Mouse (Mus musculus) splenic B cell, adult 2 months (primary cell): ENCODE measurements around the gene Asb7.

Source experiments
- DNase-seq: peaks from one replicate; pipeline ENCODE4 v3.0.0-alpha.2; 2011; ENCODE audit warnings: low read depth, low spot score
- H3K27me3 ChIP-seq: 2 replicates; pipeline ENCODE4 v1.6.1; 2012; ENCODE audit warnings: mild to moderate bottlenecking, low read length, moderate library complexity, mixed read lengths; ENCODE audit not compliant: control insufficient read depth, poor library complexity, insufficient read depth, severe bottlenecking
- H3K36me3 ChIP-seq: 2 replicates; pipeline ENCODE4 v1.6.1; 2012; ENCODE audit warnings: mild to moderate bottlenecking, low read length, moderate library complexity, mixed read lengths; ENCODE audit not compliant: control insufficient read depth, poor library complexity, insufficient read depth, severe bottlenecking

Gene Asb7

DNA sequence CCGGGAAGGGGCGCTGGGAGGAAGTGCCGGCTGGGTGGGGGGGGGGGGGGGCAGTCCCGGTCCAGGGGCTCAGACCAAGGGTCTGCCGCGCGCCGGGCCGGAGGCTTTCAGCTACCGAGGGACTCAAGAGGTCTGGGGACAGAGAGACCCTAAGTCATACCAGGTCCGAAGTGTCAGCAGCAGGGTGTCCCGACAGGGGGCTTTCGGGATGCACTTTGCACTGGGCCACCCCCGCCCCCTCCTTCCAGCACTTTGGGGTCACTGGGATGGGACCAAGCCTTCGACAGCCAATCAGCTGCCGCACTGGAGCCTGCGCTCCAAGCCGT is at the start of gene Asb7:
Gene Asb7, minus strand, starts transcription at position 303 of the 326 bp plus-strand sequence.
- H3K36me3 ChIP-seq, result no peaks in the 10 kb centered on the region
- H3K27me3 ChIP-seq, result no peaks in the 10 kb centered on the region
- no peak for DNase-seq

DNA sequence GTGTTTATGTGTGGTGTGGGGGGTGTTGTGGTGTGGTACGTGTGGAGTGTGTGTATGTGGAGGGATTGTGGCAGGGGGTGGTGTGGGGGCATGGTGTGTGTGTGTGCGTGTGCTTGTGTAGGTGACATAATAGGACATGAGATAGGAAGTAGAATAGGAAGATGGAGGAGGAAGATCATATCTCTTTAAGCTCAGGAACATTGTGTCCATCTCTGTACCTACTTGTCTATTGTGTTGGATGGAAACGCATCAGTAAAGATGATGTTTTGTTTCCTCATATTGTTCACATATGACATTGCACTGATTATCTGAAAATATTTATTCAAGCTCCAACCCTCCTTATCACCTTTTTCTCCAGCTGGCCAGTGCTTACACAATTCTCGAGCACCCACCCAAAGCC is 48.0 kb upstream of the Asb7 start:
- no peak for DNase-seq
- Histone ChIP-seq H3K27me3 (no peaks in the 10 kb centered on the region), H3K36me3 (no peaks in the 10 kb centered on the region)

DNA sequence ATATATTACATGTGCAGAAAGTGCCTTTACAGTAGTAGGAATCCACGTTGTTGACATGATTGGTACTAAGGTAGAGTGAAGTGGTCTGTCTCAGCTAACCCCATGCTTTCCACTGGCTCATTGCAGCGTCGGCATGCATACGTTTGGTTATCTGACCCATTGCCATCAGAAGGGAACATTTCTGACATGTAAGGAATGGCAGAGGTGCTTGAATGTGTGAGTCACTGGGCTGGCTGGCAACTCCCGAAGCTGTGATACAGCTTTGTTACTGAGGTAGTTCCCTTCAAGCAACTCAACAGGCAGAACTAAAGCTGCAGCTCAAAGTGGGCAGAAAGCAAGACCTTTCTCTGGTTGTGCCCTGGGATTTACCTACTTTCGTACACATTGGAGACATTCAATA is 45.6 kb upstream of the Asb7 start:
- no peaks in the 10 kb centered on the region for H3K36me3 ChIP-seq
- no peaks in the 10 kb centered on the region for H3K27me3 ChIP-seq
- DNase-seq, result no peak

DNA sequence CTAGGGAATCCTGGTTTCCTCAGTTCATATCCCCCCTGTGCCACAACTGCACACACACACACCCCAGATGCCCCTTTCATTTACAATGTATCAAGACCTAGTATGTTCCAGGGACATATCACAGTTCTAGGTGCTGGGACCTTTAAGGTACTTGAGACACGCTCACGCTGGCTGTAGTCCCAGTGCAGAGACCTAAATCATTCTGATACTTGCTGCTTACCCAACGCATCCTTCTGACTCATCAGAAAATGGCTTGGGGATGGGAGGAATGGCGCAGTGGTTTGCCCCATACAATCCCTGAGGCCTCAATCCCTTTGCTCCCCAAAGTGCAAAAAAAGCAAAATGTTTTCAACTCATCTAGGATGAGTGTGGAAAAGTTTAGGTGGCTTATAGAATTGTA is 45.1 kb upstream of the Asb7 start:
- H3K27me3 ChIP-seq, result no peaks in the 10 kb centered on the region
- no peaks in the 10 kb centered on the region for H3K36me3 ChIP-seq
- no peak for DNase-seq

DNA sequence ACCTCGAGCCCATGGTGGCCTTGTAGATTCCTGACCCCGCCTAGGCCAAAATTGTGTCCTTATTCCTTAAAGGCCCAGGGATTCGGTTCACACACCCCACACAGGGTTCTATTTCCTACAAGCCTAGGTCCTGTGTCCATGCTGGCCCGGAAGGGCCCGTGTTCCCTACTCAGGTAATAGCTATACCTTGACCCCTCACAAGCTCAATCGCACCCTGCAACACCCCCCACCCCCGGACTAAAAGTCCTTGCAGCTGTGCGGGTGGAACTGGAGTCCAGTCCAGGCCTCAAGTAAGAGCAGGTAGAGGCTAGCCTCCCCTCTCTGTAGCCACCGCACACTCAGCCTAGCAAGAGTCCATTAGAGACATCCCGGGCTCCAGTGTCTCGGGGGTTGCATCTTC is 44.5 kb upstream of the Asb7 start:
- Histone ChIP-seq H3K36me3 (no peaks in the 10 kb centered on the region), H3K27me3 (no peaks in the 10 kb centered on the region)
- DNase-seq, result no peak

DNA sequence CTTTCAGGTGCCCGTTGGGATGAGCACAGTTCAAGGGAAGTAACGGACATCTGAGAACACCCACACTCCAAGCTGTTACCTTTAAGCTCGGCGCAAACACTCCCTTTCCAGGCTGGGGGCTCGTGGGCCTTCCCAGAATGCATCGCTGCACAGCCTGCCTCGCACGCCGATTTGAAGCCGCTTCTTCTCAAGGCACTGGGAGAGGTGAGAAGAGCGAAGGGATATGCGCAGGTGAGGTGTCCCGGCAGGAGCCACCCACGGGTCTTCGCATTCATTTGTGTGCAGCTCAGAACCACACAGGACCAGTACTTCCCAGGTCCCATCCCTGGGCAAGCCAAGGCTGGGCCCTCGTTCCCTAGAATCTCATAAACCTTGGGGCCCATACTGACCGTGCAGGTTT is 44.0 kb upstream of the Asb7 start:
- no peaks in the 10 kb centered on the region for H3K27me3 ChIP-seq
- H3K36me3 ChIP-seq, result no peaks in the 10 kb centered on the region
- no peak for DNase-seq

DNA sequence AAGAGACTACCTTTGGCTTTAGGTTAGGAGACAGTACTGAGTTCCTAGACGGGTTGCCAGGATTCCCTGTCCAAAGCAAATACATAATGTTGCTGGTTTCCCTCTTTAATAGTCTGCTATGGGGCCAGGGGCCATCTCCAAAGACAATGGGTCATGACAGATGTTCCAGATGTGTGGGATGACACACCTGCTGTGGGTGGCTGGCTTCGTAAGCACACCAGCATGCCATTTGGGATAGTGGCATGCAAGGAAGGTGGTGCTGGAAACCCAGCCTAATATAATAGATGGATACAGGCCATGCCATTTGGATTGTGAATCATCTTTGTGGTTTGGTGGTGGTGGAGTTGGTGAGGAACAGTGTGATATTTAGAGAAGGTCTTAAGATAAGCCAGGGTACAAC is 39.8 kb upstream of the Asb7 start:
- no peaks in the 10 kb centered on the region for H3K27me3 ChIP-seq

DNA sequence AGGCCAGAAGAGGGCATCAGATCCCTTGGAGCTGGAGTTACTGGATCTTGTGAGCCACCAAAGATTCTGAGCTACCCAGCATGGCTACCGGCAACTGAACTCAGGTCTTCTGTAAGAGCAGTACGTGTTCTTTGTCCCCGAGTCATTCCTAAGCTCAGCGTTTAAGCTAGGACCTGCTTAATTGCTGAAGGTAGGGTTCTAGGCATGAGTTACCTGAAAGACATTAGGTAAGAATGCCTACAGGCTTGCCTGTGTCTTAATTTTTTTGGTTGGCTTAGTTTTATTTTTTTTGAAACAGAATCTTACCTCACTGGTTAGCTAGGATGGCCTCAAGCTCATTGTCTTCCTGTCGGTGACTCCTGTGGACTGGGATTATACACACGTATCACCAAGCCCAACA is 38.7 kb upstream of the Asb7 start:
- no peaks in the 10 kb centered on the region for H3K36me3 ChIP-seq
- DNase-seq, result no peak
- no peaks in the 10 kb centered on the region for H3K27me3 ChIP-seq

More for the DNA sequence above, 39.8 kb upstream of the Asb7 start:
- no peak for DNase-seq
- H3K36me3 ChIP-seq, result no peaks in the 10 kb centered on the region

DNA sequence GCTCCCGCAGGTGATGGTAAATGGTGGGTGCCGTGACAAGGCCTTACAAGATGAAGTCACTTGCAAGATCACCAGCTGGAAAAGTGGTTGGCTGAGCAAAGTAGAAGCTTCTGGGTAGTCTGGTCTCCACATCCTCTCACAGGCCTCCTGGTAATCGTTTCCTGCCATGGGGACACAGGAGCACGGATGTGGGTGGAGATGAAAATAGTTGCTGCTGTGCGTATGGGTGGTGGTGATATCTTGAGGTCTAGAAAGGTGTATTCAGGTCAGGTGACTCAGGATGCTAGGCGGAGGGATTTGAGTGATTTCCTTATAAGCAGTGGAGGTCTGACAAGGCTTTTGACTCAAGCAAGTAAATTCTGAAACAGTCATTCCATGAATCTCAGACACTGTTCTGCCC is 35.6 kb upstream of the Asb7 start:
- Histone ChIP-seq H3K27me3 (no peaks in the 10 kb centered on the region; the same call in 1 of the 2 replicates), H3K36me3 (no peaks in the 10 kb centered on the region)
- DNase-seq, result no peak

DNA sequence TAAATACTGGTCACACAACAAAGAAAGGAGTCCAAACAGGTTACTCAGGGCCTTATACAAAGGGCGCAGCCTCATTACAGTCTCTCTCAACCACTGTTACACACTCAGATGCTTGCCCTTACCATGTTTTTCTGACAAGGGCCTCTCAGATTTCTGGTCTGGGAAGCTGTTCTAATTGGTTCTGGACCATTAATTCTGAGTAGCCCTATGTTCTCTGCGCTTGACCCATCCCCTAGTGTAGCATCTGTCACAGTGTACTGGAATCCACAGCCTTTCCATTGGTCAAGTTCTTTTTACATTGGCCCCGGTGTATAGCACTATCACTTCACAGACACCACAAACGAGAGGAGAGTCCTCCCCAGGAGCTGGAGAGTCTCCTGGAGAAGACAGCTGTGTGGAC is 35.1 kb upstream of the Asb7 start:
- no peaks in the 10 kb centered on the region for H3K36me3 ChIP-seq
- no peaks in the 10 kb centered on the region; the same call in 1 of the 2 replicates for H3K27me3 ChIP-seq
- DNase-seq, result no peak

DNA sequence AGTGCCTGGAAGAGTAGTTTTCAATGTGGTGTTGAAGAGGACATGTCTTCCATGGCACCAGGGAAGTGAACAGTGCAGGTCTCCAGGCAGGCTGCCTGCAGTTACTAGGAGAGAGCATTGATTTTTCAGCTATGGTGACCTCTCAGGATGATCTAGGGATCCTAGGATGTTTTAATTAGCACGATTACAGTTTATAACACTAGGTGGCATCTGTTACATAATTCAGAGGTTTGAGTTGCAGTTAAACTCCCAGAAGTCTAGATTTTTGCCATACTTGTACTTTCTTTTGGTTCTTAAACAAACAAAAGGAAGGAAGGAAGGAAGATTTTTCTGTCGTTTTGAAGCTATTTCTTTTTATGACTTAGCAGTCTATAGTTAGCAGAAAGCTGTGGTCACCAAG is 21.8 kb upstream of the Asb7 start:
- Histone ChIP-seq H3K27me3 (no peaks in the 10 kb centered on the region), H3K36me3 (peaks cover 7% of the 10 kb centered on the region; the same call in 1 of the 2 replicates)
- no peak for DNase-seq

DNA sequence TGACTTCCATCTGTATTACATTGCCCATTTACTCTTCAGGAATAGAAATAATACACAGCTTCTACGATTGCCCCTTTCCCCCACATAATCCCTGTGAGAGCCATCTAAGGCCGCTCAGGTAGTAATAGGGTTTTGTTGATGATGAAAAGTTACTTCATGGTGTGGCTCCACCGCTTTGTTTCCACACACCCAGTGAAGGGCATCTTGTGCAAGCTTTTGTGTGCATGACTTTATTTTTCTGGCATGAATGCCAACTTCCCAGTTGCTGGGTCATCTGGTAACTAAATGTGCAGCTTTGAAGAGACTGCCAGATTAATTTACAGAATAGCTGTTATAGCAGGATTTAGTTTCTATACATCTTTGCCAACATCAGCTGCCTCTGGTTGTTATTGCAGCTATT is 15.2 kb upstream of the Asb7 start:
- DNase-seq, result no peak
- H3K27me3 ChIP-seq, result no peaks in the 10 kb centered on the region
- H3K36me3 ChIP-seq, result peaks cover 12% of the 10 kb centered on the region; the same call in 1 of the 2 replicates

DNA sequence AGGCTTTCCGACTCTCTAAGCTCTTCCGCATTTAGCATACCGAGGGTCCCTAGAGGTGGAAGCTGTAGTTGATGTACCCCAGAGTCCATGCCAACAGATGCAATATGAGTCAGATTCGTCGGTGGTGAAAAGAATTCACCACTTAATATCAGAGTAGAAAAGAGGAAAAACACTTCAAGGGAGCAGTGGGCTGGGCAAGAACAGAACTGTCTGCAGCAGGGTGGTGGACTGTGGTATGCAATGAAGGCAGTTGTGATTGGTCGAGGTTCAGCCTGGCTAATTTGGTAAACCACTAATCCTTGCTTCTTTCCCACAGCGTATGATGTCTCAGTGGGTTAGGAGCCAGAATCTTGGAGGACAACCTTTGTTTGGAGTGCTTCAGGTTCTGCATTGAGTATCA is 13.3 kb upstream of the Asb7 start:
- DNase-seq, result no peak
- no peaks in the 10 kb centered on the region for H3K27me3 ChIP-seq
- peaks cover 6% of the 10 kb centered on the region; the same call in 1 of the 2 replicates for H3K36me3 ChIP-seq

DNA sequence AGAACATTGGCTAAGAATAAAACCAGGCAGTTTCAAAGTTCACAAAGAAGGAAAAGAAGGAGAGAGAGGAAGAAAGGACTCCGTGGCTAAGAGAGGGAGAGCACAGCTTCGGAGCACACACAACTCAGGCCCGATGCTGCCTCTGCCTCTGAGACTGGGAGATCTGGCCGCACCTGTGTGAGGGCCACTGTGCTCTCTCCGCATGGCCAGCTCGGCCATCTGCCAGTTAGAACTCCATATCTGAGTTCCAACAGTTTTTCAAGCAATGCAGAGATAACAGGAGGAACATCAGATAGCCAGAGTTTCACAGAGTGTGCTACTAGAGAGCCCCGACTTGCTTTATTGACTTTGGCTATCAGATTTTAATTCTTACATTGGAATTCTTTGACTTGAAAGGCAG is 5.1 kb upstream of the Asb7 start:
- Histone ChIP-seq H3K27me3 (no peaks in the 10 kb centered on the region), H3K36me3 (no peaks in the 10 kb centered on the region; the same call in 1 of the 2 replicates)
- no peak for DNase-seq

DNA sequence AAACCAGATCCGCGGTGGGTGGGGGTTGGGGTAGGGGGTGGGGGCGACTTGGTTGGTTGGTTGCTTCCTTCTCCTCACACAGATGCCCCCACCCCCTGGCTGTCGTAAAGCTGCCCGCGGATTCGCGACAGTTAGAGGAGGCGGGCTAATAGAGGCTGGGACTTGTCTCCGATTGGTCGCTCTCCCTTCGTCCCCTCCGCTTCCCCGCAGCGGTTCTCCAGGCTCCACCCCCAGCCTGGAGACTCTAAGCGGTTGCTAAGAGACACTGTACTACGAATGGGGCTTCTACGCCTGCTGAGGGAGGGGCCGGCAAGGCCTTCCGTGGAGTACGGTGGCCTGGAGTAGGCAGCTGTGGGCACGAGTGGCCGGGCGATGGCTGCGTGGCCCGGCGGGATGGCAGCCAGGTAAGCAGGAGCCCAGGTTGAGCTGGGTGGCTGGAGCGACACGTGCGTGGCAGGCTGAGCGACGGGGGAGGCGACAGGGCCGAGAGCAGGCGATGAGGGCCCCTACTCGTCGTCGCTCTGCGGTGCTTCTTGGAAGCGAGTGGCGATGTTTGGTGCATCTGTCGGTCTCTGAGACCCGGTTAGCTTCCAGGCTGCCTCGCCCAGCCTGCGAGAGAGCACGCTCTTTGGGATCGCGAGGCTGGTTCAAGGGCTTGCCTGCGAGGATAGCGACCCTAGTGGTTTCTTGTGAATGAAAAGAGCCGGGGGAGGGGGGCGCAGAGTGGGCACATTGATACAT is 394 bp upstream of the Asb7 start, which contains the start of gene Lins1:
Gene Lins1, plus strand, starts transcription at position 270 of the 741 bp plus-strand sequence.
- H3K36me3 ChIP-seq, result no peaks in the 10 kb centered on the region
- H3K27me3 ChIP-seq, result no peaks in the 10 kb centered on the region
- DNase-seq, result peak; percentile 99

DNA sequence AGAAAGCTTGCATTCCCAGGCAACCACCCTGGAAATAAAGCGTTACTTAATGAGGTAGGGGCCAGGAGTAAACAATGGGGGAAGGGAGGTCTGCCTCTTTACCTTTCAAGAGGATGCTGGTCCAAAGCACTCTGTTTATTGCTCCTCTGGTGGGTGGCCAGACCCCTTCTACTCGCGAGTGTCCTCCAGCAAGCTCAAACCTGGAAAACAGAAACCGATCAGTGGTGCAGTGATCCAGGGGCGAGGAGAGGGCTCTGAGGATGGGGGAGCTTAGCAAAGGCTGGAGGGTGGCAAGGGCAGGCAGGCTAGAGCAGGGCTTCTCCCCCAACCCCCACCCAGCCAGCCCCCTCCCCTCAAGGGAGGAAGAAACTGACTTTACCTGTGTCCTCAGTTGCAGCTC is 675 bp downstream of the Asb7 start:
- Histone ChIP-seq H3K27me3 (no peaks in the 10 kb centered on the region), H3K36me3 (no peaks in the 10 kb centered on the region)
- peak; percentile 2 for DNase-seq
